Mouse (Mus musculus): Measurements from ENCODE around the gene Ippk. TPM values are rescaled to one million over a fixed set of nuclear protein-coding genes. Genes with fewer than 3 reads are reported as not detected.

Gene Ippk
- polyA plus RNA-seq, 1 experiment from 2014 or later: 14.7 TPM

DNA sequence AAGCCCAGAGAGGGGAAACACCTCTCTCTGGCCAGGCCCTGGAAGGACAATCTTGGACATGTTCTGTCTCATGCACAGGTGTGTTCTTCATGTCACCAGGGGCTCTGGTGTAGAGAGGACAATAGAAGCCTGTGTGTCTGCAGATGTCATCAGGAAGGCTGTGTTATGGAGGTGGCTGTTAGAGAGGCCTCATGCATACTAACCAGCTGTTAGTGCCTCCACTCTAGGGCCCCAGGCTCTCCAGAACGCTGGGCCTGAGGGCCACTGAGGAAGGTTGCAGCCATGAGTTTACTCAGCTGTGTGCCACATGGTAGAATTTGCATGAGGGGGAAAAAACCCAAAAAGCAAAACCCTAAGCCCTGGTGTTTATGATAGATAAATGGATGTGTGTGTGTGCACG lies 46.5 kb downstream of the Ippk start:
- H3K9me3 ChIP-seq: no peaks in the 10 kb centered on the region
- ATAC-seq (ENCODE audit: insufficient number of reproducible peaks, low FRiP score, low TSS enrichment, low read depth): no peak
- H3K27me3 ChIP-seq: no peaks in the 10 kb centered on the region
- peaks cover 21% of the 10 kb centered on the region for H3K36me3 ChIP-seq
- WGBS: 42% methylated on average over 2 of the region's 2 CpGs
- H3K4me3 ChIP-seq: no peak overlapping the region
- no peak overlapping the region for H3K9ac ChIP-seq
- no peak overlapping the region for H3K4me2 ChIP-seq
- H3K27ac ChIP-seq: peak overlapping the region; percentile 96
- H3K4me1 ChIP-seq: peaks cover 37% of the 10 kb centered on the region

DNA sequence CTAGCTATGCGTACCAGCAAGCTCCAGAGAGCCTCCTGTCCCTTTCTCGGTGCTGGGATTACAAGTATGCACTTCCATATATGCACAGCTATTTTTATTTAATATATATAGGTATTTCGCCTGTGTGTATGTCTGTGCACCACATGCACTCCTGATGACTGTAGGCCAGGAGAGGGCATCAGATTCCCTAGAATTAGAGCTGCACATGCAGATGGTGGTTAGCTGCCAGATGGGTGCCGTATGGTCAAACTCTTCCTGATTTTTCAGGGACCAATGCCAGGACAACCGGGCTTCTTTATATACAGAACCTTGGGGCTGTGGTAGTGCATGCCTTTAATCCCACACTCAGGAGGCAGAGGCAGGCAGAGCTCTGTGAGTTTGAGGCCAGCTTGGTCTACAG lies 48.0 kb downstream of the Ippk start:
- no peak overlapping the region for H3K4me2 ChIP-seq
- H3K9me3 ChIP-seq: no peaks in the 10 kb centered on the region
- H3K36me3 ChIP-seq: peaks cover 15% of the 10 kb centered on the region
- no peak overlapping the region for H3K9ac ChIP-seq
- H3K27me3 ChIP-seq: no peaks in the 10 kb centered on the region
- H3K4me1 ChIP-seq: peaks cover 29% of the 10 kb centered on the region
- H3K27ac ChIP-seq: peak overlapping the region; percentile 96; the same call in 1 of the 2 replicates
- no peak for ATAC-seq (ENCODE audit: insufficient number of reproducible peaks, low FRiP score, low TSS enrichment, low read depth)
- WGBS: 78% methylated on average over 5 of the region's 5 CpGs
- no peak overlapping the region for H3K4me3 ChIP-seq

- Histone ChIP-seq H3K27me3 (no peaks in the 10 kb centered on the region), H3K9ac (no peak overlapping the region), H3K36me3 (peaks cover 2% of the 10 kb centered on the region; the same call in 1 of the 2 replicates), H3K4me2 (no peak overlapping the region), H3K4me3 (no peak overlapping the region), H3K4me1 (peaks cover 25% of the 10 kb centered on the region), H3K27ac (no peak overlapping the region), H3K9me3 (no peaks in the 10 kb centered on the region)
- ATAC-seq (ENCODE audit: insufficient number of reproducible peaks, low FRiP score, low TSS enrichment, low read depth): no peak
- WGBS: 82% methylated on average over 4 of the region's 4 CpGs
These were observed 49.3 kb downstream of the Ippk start for GRCm38 (mm10) chr13:49470319-49470718.

DNA sequence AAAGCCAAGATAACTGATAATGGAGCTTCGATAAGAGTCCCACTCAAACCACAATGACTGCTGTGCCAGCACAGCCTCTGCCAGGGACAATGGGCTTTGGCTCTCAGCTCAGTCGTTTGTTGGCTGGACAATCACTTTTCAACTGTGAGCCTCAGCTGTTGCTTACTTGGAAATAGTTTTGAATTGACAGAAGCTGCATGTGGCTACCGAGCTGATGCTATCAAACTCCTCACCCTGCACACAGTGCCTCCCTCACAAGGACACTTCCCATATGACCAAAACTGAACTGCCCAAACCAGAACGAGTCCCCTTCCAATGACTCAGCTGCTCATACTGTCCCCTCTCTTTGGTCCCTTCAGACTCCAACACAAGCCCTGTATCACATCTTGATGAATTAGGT lies 49.8 kb downstream of the Ippk start:
- H3K27ac ChIP-seq: no peak overlapping the region
- H3K9ac ChIP-seq: no peak overlapping the region
- 68% methylated on average over 4 of the region's 4 CpGs for WGBS
- ATAC-seq (ENCODE audit: insufficient number of reproducible peaks, low FRiP score, low TSS enrichment, low read depth): no peak
- peaks cover 21% of the 10 kb centered on the region for H3K4me1 ChIP-seq
- no peaks in the 10 kb centered on the region for H3K27me3 ChIP-seq
- H3K36me3 ChIP-seq: no peaks in the 10 kb centered on the region
- H3K4me2 ChIP-seq: no peak overlapping the region
- no peaks in the 10 kb centered on the region for H3K9me3 ChIP-seq
- H3K4me3 ChIP-seq: no peak overlapping the region

DNA sequence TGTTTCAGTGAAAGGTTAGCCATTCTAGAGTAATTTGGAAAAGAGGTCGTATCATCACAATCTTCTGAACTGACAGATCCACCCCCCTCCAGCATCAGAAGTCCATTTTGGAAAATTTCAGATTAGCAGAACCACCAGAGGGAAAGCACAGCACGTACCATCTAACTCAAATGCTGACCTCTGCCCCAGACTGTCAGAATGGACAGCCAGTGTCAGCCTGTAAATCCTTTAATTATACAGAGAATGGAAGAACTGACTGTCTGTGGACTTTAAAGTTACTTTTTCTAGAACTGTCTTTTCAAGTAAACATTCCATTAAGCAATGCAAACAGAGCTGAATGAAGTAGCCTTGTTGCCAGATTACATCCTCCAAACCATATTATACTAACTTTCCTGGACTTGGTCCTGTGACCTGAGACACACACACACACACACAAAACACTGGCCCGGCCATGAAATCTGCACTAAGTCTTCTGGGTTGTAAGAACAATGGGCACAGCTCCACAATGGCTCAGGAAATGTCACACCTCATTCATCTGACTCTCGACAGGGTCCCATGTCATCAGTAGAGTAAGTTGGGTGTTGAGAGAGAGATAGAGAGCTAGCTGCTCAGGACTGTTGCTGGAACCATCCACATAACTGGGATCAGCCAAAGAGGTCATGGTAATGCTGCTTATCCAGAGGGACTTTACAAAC lies 51.1 kb downstream of the Ippk start:
- Histone ChIP-seq H3K4me1 (peaks cover 14% of the 10 kb centered on the region), H3K27me3 (no peaks in the 10 kb centered on the region), H3K9ac (no peak overlapping the region), H3K9me3 (no peaks in the 10 kb centered on the region), H3K4me3 (no peak overlapping the region), H3K27ac (no peak overlapping the region; the same call in 1 of the 2 replicates), H3K4me2 (no peak overlapping the region), H3K36me3 (no peaks in the 10 kb centered on the region)
- no peak for ATAC-seq (ENCODE audit: insufficient number of reproducible peaks, low FRiP score, low TSS enrichment, low read depth)
- WGBS: 72% methylated on average over 4 of the region's 4 CpGs

GRCm38 (mm10) chr13:49472676-49473005 lies 51.6 kb downstream of the Ippk start:
- Histone ChIP-seq H3K27me3 (no peaks in the 10 kb centered on the region), H3K9ac (no peak overlapping the region), H3K4me2 (no peak overlapping the region), H3K36me3 (no peaks in the 10 kb centered on the region), H3K4me3 (no peak overlapping the region), H3K27ac (no peak overlapping the region; the same call in 1 of the 2 replicates), H3K4me1 (peaks cover 13% of the 10 kb centered on the region), H3K9me3 (no peaks in the 10 kb centered on the region)
- no peak for ATAC-seq (ENCODE audit: insufficient number of reproducible peaks, low FRiP score, low TSS enrichment, low read depth)
- 91% methylated on average over 6 of the region's 6 CpGs for WGBS

DNA sequence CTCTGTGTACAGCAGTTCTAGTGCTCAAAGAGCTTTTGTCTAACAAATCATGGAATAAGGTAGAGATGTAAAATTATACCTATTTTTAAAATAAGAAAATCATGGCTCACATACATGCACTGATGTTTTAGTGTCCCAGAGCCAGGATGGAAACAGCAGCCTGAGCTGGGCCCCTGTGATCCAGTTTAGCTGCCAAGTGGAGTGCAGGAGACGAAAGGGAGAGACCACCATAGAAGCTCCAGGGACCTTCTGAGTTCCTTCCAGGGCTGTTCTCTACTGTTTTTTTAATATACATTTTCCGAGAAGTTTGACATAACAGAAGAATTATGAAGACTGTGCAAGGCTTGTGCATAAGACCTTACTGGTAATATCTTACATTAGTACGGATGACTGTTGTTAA lies 56.8 kb downstream of the Ippk start:
- Histone ChIP-seq H3K9ac (no peak overlapping the region), H3K4me2 (no peak overlapping the region), H3K36me3 (no peaks in the 10 kb centered on the region), H3K4me3 (no peak overlapping the region), H3K9me3 (no peaks in the 10 kb centered on the region), H3K4me1 (peaks cover 28% of the 10 kb centered on the region), H3K27ac (peak overlapping the region; percentile 88), H3K27me3 (no peaks in the 10 kb centered on the region)
- peak; percentile 61; the same call in 1 of the 2 replicates for ATAC-seq (ENCODE audit: insufficient number of reproducible peaks, low FRiP score, low TSS enrichment, low read depth)
- WGBS: 56% methylated on average over 3 of the region's 3 CpGs

DNA sequence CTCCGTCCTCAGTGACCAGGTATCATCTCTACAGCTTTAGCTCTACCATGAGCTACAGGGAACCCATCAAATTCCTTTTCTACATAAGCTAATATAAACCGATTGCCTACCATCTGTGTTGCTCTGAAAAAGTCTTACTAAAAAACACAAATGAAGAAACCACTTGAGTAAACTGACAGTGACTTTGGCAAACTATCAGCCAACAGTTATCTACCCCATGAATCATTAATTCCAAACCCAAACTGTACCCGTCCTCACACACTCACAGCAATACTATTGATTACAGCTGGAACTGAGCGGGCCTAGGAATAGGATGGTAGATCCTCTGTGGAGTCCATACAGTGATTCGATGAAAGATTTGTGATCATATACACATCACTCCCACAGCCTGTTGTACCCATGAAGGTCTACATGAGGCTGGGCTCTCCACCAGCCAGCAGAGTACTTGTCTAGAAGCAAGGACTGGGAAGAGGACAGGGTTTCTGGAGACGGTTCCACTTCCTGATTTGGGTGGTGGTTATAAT lies 57.9 kb downstream of the Ippk start:
- ATAC-seq (ENCODE audit: insufficient number of reproducible peaks, low FRiP score, low TSS enrichment, low read depth): no peak
- Histone ChIP-seq H3K4me2 (no peak overlapping the region), H3K36me3 (no peaks in the 10 kb centered on the region), H3K9ac (no peak overlapping the region), H3K4me3 (no peak overlapping the region), H3K4me1 (peaks cover 28% of the 10 kb centered on the region), H3K27ac (peak overlapping the region; percentile 88), H3K9me3 (no peaks in the 10 kb centered on the region), H3K27me3 (no peaks in the 10 kb centered on the region)
- 84% methylated on average over 6 of the region's 6 CpGs for WGBS

- Histone ChIP-seq H3K9me3 (no peaks in the 10 kb centered on the region), H3K9ac (no peak overlapping the region), H3K4me2 (no peak overlapping the region), H3K4me1 (peaks cover 28% of the 10 kb centered on the region), H3K36me3 (no peaks in the 10 kb centered on the region), H3K4me3 (no peak overlapping the region), H3K27me3 (no peaks in the 10 kb centered on the region), H3K27ac (peak overlapping the region; percentile 88)
- no peak for ATAC-seq (ENCODE audit: insufficient number of reproducible peaks, low FRiP score, low TSS enrichment, low read depth)
- WGBS: 42% methylated on average over 4 of the region's 4 CpGs
These were observed 58.4 kb downstream of the Ippk start for GRCm38 (mm10) chr13:49479399-49479798.

- H3K9me3 ChIP-seq: no peaks in the 10 kb centered on the region
- 39% methylated on average over 2 of the region's 2 CpGs for WGBS
- H3K4me1 ChIP-seq: peaks cover 28% of the 10 kb centered on the region
- H3K27me3 ChIP-seq: no peaks in the 10 kb centered on the region
- no peak overlapping the region; the same call in 1 of the 2 replicates for H3K27ac ChIP-seq
- no peak overlapping the region for H3K9ac ChIP-seq
- H3K36me3 ChIP-seq: no peaks in the 10 kb centered on the region
- H3K4me2 ChIP-seq: no peak overlapping the region
- ATAC-seq (ENCODE audit: insufficient number of reproducible peaks, low FRiP score, low TSS enrichment, low read depth): peak; percentile 88
- no peak overlapping the region for H3K4me3 ChIP-seq
These were observed 59.0 kb downstream of the Ippk start for GRCm38 (mm10) chr13:49480057-49480456.

DNA sequence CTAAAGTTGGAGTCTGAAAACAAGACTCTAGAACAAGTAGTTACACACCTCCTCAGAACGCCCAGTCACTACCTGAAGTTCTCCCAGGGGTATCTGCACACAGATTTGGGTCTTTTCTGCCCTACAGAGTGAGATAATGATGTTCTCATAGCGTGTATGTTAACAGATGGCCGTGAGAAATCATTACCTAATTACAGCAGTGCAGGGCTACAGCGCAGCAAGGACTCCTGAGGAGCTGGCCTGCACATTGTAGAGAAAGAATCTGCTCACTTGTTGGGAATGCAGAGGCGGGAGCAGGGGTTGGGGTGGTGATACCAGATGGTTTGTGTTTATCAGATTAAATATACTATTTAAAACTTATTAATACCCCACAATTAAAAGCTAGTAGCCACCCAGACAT lies 59.5 kb downstream of the Ippk start:
- Histone ChIP-seq H3K27me3 (no peaks in the 10 kb centered on the region), H3K9ac (no peak overlapping the region), H3K36me3 (no peaks in the 10 kb centered on the region), H3K9me3 (no peaks in the 10 kb centered on the region), H3K4me1 (peaks cover 28% of the 10 kb centered on the region), H3K4me2 (no peak overlapping the region), H3K27ac (peak overlapping the region; percentile 90), H3K4me3 (no peak overlapping the region)
- 27% methylated on average over 5 of the region's 5 CpGs for WGBS
- ATAC-seq (ENCODE audit: insufficient number of reproducible peaks, low FRiP score, low TSS enrichment, low read depth): no peak

DNA sequence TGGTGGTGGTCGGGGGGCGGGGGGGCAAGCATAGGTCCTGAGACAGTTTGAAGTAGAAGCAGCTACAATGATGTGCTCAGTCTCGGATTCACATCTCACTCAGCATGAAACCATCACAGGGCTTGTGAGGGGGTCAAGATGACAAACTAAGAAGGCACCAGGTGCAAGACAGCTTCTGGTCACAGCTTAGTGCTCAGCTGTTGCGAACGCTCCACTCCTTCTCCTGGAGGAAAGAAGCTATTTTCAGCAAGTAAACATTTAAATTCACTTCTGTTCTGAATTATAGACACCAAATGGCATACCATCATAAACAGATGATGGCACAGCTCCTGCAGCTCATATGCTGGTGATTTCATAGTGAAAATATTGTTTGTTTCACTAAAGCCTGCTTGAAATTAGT lies 64.3 kb downstream of the Ippk start:
- Histone ChIP-seq H3K27me3 (no peaks in the 10 kb centered on the region), H3K9me3 (no peaks in the 10 kb centered on the region), H3K4me2 (no peak overlapping the region), H3K9ac (no peak overlapping the region), H3K4me1 (peaks cover 12% of the 10 kb centered on the region), H3K36me3 (no peaks in the 10 kb centered on the region), H3K4me3 (no peak overlapping the region), H3K27ac (peak overlapping the region; percentile 75; the same call in 1 of the 2 replicates)
- 61% methylated on average over 5 of the region's 5 CpGs for WGBS
- 0 out of 2 replicates have a peak, but pooled peaks have one; percentile 4 for ATAC-seq (ENCODE audit: insufficient number of reproducible peaks, low FRiP score, low TSS enrichment, low read depth)

Measured in limb, embryonic 15.5 days (tissue).